Mouse (Mus musculus): ENCODE data around the gene Flrt1. TPM values are rescaled to one million over a fixed set of nuclear protein-coding genes. Genes with fewer than 3 reads are reported as not detected.
"Not testable (repeated sequence)": the region's sequence is repeated elsewhere in the genome, so short reads cannot be mapped to it uniquely, and the experiment has no call there.

The Flrt1 gene
- total RNA-seq, 2 experiments from 2014 or later = 35.3 to 38.0 TPM

DNA sequence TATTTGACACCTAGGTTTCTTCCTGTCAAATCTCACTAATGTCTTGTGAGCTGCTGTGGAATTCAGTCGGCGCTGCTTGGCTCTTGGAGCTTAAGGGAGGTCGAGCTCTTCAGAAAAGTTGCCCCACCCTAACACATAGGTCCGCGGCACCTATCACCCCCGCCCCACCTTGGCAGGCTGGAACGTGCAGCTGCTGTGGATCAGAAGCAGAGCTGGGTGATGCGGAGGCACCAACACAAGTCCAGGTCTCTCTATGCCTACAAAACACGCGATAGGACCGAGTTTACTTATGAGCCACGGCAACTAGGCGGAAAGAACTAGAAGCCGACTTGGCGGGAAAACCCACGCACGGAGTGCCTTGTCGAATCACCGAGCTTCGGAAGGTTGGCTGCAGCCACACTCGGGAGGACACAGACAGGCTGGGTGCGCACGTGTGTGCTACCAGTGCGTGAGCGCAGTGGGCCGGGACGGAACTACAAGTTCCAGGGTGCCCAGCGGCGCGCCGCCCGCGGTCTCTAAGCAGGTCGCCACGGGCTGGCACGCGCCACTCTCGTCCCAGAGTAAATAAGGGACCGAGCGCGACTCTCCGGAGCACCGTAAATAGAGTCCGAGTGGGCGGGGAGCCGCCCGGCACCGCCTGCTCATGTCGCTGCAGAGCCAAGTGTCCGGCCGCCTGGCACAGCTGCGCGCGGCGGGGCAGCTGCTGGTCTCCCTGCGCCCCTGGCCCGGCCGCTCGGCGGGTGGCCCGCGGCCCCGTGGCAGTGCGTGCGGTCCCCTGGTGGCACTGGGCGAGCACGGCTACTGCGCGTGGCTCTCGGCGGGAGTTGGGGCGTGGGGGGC, 49.1 kb downstream of the Flrt1 start, which contains the start of gene Macrod1:
Gene Macrod1, plus strand, starts transcription at position 563 of the 840 bp plus-strand sequence.
- DNase-seq (ENCODE audit: low spot score in 2 of 2) = peak; percentile 86 to 90
- intact Hi-C loops (cut with DNase I) = loop anchor here (10.0 kb wide), 2 partner anchors 288 to 358 kb away; partner anchors contain the start of genes 2700081O15Rik and Mark2

GRCm38 (mm10) chr19:7055173-7055572, 50.4 kb downstream of the Flrt1 start:
- intact Hi-C loops (cut with DNase I) = loop anchor here (10.0 kb wide), 2 partner anchors 290 to 360 kb away; partner anchors contain the start of genes 2700081O15Rik and Mark2
- DNase-seq (ENCODE audit: low spot score in 2 of 2) = peak in 1 of 2 experiments; percentile 67

- no peak for DNase-seq (ENCODE audit: low spot score in 2 of 2)
These were observed 50.8 kb downstream of the Flrt1 start for GRCm38 (mm10) chr19:7054772-7055171.

DNA sequence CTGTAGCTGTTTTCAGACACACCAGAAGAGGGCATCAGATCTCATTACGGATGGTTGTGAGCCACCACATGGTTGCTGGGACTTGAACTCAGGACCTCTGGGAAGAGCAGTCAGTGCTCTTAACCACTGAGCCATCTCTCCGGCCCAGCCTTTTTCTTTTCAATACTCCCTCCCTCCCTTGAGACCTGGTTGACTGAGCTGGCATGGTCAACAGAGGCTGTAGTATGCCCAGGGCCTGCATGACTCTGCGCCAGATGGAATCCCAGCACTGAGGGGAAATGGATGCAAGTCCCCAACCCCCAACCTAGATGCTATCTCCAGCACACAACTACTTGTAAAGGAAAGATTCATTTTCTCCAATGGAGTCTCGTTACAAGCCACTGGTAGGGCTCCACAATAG, 52.1 kb downstream of the Flrt1 start:
- intact Hi-C loops (cut with DNase I) = loop anchor here (10.0 kb wide), 2 partner anchors 291 to 361 kb away; partner anchors contain the start of genes 2700081O15Rik and Mark2
- DNase-seq (ENCODE audit: low spot score in 2 of 2) = not testable (repeated sequence)

More at GRCm38 (mm10) chr19:7054772-7055171, 50.8 kb downstream of the Flrt1 start:
- intact Hi-C loops (cut with DNase I) = loop anchor here (10.0 kb wide), 2 partner anchors 290 to 360 kb away; partner anchors contain the start of genes 2700081O15Rik and Mark2

GRCm38 (mm10) chr19:7044706-7045105, 60.8 kb downstream of the Flrt1 start:
- intact Hi-C loops (cut with DNase I) = no loop called here
- DNase-seq (ENCODE audit: low spot score in 2 of 2) = no peak

DNA sequence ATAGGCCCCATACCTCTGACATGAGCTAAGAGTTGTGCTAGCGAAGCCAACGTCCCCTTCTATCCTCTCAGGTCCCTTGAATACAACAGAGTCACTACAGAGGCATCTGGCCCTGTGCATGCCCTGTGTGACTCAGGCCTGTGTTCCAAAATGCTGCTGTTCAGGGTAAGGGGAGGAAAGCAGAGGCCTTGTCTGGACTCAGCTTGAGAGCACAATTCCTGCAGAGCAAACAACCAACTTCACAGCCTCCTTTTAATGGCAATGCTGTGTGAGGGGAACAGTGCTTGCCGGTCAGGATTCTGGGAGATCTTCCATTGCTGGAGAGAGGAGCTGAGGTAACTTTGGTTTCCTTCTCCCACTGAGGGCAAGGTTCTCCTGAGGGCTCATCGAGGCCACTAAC, 61.2 kb downstream of the Flrt1 start:
- no peak for DNase-seq (ENCODE audit: low spot score in 2 of 2)
- intact Hi-C loops (cut with DNase I) = no loop called here

Other genes with a start within 250 kb of the Flrt1 start
- 1 to 10 TPM; 2.0 to 2.2 TPM for gene Ccdc88b, start 247.5 kb downstream of the Flrt1 start, total RNA-seq (2021)
- gene Trmt112, start 196.0 kb downstream of the Flrt1 start, total RNA-seq (2021) = 10 to 100 TPM; 35.0 to 43.2 TPM
- gene Prdx5, start 195.6 kb downstream of the Flrt1 start, total RNA-seq (2021) = 100 to 1,000 TPM; 337 to 358 TPM
- 10 to 100 TPM; 60.6 to 65.2 TPM for gene Esrra, start 183.9 kb downstream of the Flrt1 start, total RNA-seq (2021)
- gene Catsperz, start 180.3 kb downstream of the Flrt1 start, total RNA-seq (2021) = 10 to 100 TPM; 27.9 to 31.2 TPM
- 10 to 100 TPM; 33.2 to 40.7 TPM for gene Kcnk4, start 171.2 kb downstream of the Flrt1 start, total RNA-seq (2021)
- gene Bad, start 163.9 kb downstream of the Flrt1 start, total RNA-seq (2021) = 10 to 100 TPM; 37.7 to 38.3 TPM
- 100 to 1,000 TPM in 1 of 2 experiments, 10 to 100 TPM in 1; 99.9 to 100 TPM for gene Gpr137, start 163.2 kb downstream of the Flrt1 start, total RNA-seq (2021)
- gene Ppp1r14b, start 130.8 kb downstream of the Flrt1 start, total RNA-seq (2021) = 10 to 100 TPM; 49.8 to 57.2 TPM
- 10 to 100 TPM; 11.9 to 13.3 TPM for gene Plcb3, start 129.3 kb downstream of the Flrt1 start, total RNA-seq (2021)
- gene Fkbp2, start 125.2 kb downstream of the Flrt1 start, total RNA-seq (2021) = 100 to 1,000 TPM in 1 of 2 experiments, 10 to 100 TPM in 1; 98.0 to 104 TPM
- 10 to 100 TPM; 79.9 to 80.2 TPM for gene Vegfb, start 118.1 kb downstream of the Flrt1 start, total RNA-seq (2021)
- gene Dnajc4, start 113.2 kb downstream of the Flrt1 start, total RNA-seq (2021) = 10 to 100 TPM; 20.1 to 21.0 TPM
- gene Nudt22, start 109.6 kb downstream of the Flrt1 start, total RNA-seq (2021) = 10 to 100 TPM; 12.5 to 14.3 TPM
- gene Trpt1, start 109.6 kb downstream of the Flrt1 start, total RNA-seq (2021) = 10 to 100 TPM; 18.0 to 22.9 TPM
- 1 to 10 TPM; 4.1 to 4.2 TPM for gene Fermt3, start 86.3 kb downstream of the Flrt1 start, total RNA-seq (2021)
- 100 to 1,000 TPM; 191 to 206 TPM for gene Stip1, start 65.8 kb downstream of the Flrt1 start, total RNA-seq (2021)
- gene Macrod1, start 48.9 kb downstream of the Flrt1 start, total RNA-seq (2021) = 10 to 100 TPM; 12.2 to 13.2 TPM
- gene Otub1, start 100.6 kb upstream of the Flrt1 start, total RNA-seq (2021) = 100 to 1,000 TPM; 258 to 270 TPM
- gene Cox8a, start 111.9 kb upstream of the Flrt1 start, total RNA-seq (2021) = 1,000 to 10,000 TPM; 1,203 to 1,264 TPM
- 10 to 100 TPM; 31.3 to 36.6 TPM for gene Naa40, start 135.5 kb upstream of the Flrt1 start, total RNA-seq (2021)
- gene Rcor2, start 161.6 kb upstream of the Flrt1 start, total RNA-seq (2021) = 10 to 100 TPM; 13.8 to 15.3 TPM
- gene Mark2, start 236.1 kb upstream of the Flrt1 start, total RNA-seq (2021) = 100 to 1,000 TPM; 134 to 150 TPM

Measured in left cerebral cortex, postnatal 25 days (tissue).